Mouse (Mus musculus) mouse trophoblast stem cell (cell line): Measurements from ENCODE around the gene Farp1.

ENCODE experiments used
- in situ Hi-C, 2 experiments: fragments of 300-500 bp; cut with MseI, MboI; formaldehyde crosslinking; loops; 2 replicates in 1 of 2; 3 replicates in 1 of 2; pipeline ENCODE4 v1.15.1; 2025

The Farp1 gene

GRCm38 (mm10) chr14:121145698-121146097 is 110.7 kb downstream of the Farp1 start:
- in situ Hi-C loops: no loop called here

- in situ Hi-C loops: no loop called here
Measured at GRCm38 (mm10) chr14:121146213-121146612, 111.2 kb downstream of the Farp1 start.

DNA sequence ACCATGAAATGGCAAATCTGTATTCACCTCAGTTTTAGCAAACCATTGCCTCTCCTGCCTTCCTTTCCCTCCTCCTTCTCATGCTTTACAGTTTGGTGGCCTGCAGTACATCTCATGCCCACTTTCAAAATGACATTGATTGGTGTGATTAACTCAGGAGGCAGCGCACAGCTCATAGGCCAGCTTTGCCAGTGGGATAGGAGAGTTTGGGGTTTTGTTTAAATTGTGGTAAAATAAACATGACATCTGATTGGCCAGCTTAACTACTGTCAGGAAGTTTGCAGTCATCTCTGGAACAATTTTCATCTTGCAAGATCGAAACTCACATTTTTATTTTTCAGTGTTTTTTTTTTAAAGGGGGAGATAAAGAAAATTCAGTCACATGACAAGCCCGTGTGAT is 112.0 kb downstream of the Farp1 start:
- in situ Hi-C loops: no loop called here

DNA sequence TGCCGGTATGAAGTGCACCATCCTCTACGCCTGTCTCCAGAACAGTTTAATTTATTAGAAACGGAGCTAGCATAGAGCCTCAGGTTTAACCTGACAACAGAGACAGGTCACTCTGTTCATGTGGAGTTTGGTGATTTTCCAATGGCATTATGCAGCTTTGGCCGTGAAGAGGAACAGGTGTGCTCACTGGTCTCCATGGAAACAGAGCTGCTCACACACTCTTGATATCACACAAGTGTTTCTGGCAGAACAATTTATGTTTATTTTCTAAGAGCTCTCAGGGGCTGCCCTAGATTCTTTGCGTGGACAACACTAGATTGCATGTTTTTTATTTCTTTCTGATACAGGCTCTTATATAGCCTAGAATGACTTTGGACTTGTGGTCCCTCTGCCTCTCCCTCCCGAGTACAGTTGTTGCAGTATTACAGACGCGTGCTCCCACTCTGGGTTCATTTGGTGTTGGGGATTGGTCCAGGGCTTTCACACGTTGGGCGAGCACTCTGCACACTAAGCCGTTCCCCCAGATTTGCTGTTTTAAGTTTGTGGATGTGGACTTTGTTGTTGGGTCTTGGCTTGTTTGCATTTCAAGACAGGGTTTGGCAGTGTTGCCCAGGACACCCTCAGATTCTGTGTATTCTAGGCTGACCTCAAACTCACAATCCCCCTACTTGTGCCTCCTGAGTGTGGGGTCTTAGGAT is 113.2 kb downstream of the Farp1 start:
- in situ Hi-C loops: no loop called here

- in situ Hi-C loops: no loop called here
Measured at GRCm38 (mm10) chr14:121149984-121150383, 115.0 kb downstream of the Farp1 start.

DNA sequence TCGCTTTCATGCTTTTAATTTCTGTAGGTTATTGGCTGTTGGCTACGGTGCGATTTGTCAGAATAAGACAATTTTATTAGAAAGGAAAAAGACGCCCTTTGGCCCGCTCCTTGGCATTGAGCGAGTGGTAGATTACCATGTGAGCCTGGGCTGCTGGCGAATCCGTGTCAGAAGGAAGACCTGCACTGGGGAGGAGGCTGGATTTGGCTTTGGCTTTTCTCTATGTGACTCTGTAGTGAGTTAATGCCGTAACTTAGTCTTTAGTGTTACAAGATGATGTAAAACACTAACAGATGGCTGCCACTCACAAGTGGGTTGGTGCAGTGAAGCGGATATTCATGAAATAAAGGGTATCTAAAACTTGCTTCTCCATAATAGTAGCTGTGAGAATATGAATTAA is 116.8 kb downstream of the Farp1 start:
- in situ Hi-C loops: no loop called here

GRCm38 (mm10) chr14:121152771-121153170 is 117.8 kb downstream of the Farp1 start:
- in situ Hi-C loops: no loop called here

- in situ Hi-C loops: no loop called here
Measured at GRCm38 (mm10) chr14:121153260-121153659, 118.3 kb downstream of the Farp1 start.

DNA sequence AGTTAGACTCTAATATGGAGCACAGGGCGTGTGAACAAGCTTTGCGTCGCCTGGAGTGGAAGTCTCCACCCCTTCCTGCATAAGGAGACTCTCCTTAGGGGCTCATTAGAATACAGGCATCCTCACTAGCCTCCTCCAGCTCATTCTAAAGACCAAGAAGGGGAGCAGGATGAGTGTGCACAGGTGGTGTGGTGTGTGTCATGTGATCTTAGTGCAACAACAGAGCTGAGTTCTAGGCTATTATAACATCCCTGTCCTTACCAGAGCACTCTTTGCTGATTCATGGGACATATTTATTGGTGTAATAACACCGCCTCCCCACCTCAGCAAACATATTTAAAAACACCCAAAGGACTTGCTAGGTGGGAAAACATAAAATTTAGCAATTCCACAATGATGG is 120.2 kb downstream of the Farp1 start:
- in situ Hi-C loops: no loop called here

GRCm38 (mm10) chr14:121158616-121159015 is 123.6 kb downstream of the Farp1 start:
- in situ Hi-C loops: no loop called here

DNA sequence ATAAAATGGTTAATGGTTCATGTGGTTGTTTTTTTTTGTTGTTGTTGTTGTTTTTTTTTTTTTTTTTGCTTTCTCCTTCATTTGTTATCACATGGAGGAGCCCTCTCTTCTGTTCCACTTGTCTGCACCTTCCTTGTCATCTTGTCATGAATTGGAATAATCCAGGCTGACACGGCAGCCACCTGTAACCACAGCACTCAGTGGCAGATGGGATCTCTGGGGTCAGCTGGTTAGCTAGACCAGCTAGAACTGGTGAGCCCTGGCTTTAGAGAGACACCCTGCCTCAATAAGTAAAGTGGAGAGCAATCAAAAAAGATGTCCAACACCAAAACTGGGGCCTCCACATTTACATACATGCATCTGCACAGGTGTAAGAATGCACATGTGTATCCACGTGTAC is 127.8 kb downstream of the Farp1 start:
- in situ Hi-C loops: no loop called here

DNA sequence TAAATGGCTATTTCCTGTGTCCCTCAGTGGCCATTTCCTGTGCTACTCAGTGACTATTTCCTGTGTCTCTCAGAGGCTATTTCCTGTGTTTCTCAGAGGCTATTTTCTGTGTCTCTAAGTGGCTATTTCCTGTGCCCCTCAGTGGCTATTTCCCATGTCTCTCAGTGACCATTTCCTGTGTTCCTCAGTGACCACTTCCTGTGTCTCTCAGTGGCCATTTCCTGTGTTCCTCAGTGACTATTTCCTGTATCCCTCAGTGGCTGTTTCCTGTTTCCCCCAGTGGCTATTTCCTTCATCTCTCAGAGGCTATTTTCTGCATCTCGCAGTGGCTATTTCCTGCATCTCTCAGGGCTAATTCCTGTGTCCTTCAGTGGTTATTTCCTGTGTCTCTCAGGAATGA is 129.9 kb downstream of the Farp1 start:
- in situ Hi-C loops: no loop called here

- in situ Hi-C loops: no loop called here
Measured at GRCm38 (mm10) chr14:121165408-121166037, 130.5 kb downstream of the Farp1 start.

DNA sequence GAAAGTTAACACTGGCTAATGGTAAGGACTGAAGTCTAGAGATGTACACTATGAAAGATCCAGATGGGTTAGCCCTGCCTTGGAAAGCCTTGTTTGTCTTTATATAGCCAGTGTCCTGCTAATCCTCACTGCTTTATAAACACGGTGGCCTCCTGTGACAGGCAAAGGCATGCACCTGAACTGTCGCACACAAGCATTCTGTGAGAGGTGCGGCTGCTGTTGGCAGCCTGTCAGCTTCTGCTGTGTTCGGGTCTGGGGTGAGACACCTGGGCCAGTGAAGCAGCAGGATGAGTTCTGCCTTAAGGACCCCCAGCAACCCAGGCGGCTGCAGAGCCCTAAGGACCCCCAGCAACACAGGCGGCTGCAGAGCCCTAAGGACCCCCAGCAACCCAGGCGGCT is 131.0 kb downstream of the Farp1 start:
- in situ Hi-C loops: no loop called here

DNA sequence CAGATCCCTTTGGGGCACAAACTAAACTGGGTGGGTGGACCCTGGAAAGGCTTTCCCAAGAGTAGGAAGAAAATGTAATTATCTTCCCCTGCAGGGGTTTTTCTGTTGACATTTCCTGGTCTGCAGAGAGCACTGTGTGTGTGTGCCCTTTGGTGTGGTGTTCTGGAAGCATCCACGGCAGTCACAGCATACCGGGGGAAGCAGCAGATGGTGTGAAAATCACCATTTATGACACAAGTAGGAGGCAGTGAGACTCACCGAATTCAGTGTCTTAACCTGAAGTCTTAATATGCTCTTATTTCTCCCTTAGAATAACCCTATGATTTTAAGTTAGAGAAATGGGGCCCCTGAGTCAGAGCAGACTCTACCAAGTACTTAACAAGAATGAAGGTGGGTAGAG is 133.7 kb downstream of the Farp1 start:
- in situ Hi-C loops: no loop called here

DNA sequence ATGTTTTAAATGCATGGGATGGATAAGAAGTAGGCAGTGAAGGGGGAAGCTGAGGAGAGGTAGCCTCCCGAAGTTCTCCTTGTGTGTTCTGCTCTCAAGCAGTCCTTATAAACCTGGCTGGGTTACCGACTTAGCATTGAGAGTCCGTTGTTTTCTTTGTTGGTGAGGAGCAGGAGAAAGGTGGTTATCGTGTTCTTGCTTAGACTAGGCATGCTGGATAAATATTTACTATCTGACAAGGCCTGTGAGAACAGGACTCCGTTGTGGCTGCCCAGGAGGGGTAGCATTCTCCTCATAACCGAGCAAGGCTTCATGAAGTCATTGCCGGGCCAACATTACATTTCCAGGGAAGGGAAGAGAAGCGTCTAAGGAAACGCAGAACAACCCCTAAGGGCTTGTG is 135.3 kb downstream of the Farp1 start:
- in situ Hi-C loops: no loop called here

GRCm38 (mm10) chr14:121172065-121173036 is 137.4 kb downstream of the Farp1 start:
- in situ Hi-C loops: no loop called here

DNA sequence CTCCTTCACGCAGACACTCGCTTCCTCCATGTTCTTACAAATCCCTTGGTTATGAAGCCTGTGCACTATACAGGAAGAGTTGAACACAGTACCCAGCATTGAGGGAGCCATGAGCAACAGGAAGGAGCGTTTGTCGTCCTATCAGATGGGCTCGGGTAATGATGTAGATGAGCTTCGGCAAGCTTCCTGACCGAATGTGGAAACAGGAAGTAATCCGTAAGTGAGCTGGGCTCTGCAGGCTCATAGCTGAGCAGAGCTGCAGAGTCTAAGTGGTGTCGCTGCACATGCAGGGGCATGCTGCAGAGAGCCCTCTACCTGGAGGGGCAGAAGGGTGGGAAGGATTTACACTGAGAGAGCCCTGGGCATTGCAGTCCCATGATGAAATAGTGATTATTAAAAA is 140.4 kb downstream of the Farp1 start:
- in situ Hi-C loops: no loop called here

DNA sequence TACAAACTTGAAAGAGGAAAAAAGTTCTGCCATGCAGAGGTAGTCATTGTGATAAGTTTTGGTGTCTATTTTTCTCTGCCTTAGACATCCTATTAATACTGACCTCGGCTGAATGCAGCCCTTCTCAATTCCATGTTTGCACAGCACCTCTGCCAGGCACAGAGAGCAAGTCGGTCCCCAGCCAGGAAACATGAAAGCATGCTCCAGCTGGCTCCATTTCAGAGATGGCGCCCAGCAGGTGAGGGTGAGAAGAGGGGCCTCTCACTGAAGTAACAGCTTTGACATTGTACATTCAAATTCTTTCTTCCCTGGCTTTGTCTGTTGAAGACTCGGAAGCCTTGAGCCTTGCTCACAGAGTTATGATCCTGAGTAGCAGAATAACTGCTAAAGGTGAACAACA is 140.9 kb downstream of the Farp1 start:
- in situ Hi-C loops: no loop called here

DNA sequence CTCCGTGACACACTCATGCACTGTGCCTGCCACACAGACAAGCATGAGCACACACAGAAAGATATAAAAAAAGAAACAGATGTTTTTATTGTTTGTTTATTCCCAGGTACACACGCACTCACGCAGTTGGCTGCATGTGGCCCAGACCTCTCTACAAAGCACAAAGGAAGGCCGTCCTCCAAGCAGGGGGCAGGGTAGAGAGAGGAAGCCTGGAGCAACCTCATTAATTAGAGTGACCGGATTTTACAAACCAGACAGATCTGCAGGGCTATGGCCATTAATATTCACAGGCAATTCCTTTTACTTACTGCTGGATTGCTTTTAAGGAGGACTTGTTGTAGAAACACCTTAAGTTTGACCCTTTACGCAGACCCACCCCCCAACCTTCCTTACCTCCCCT is 142.9 kb downstream of the Farp1 start:
- in situ Hi-C loops: no loop called here

- in situ Hi-C loops: no loop called here
Measured at GRCm38 (mm10) chr14:121180611-121181010, 145.6 kb downstream of the Farp1 start.

GRCm38 (mm10) chr14:121181798-121182197 is 146.8 kb downstream of the Farp1 start:
- in situ Hi-C loops: no loop called here
